Mouse (Mus musculus) olfactory bulb, adult 2 months (tissue): Measurements from ENCODE around the gene Grip1.

ENCODE experiments used
- CTCF ChIP-seq: fragments of 200-500 bp; IDR thresholded peaks from 2 replicates; pipeline ENCODE4 v1.5.1; 2012; ENCODE audit warnings: low read depth, mild to moderate bottlenecking, low read length, moderate library complexity; ENCODE audit not compliant: insufficient read depth
- POLR2A ChIP-seq: fragments of 200-500 bp; IDR thresholded peaks from 2 replicates; pipeline ENCODE4 v1.6.1; 2012; ENCODE audit warnings: mild to moderate bottlenecking, low read depth, low read length, moderate library complexity; ENCODE audit not compliant: insufficient read depth

DNA sequence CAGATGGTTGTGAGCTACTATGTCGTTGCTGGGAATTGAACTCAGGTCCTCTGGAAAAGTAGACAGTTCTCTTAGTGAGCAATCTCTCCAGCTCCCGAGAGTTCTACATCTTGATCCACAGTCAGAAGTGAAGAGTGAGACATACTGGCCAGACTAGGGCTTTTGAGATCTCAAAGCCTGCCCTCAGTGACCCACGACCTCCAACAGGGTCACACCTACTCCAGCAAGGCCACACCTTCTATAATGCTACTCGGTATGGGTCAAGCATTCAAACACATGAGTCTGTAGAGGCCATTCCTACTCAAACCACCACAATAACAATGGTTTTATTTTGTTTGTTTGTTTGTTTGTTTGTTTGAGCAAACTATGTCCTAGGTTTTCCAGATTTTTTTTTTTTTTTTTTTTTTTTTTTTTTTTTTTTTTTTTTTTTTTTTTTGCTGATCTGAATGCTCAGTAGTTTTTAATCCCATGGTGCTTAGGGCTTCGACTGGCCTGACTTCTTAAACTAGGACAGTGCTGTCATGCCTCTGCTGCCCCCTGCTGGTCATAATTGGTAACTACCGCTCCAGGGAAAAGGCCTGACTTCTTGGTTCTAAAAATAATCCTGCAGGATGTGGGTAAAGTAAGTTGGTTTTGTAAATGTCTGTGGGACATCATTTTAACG, 671.3 kb downstream of the Grip1 start:
- TF ChIP-seq CTCF (no peak), POLR2A (no peak)
